Mouse (Mus musculus): ENCODE results near the gene Polr2b.

The Polr2b gene

DNA sequence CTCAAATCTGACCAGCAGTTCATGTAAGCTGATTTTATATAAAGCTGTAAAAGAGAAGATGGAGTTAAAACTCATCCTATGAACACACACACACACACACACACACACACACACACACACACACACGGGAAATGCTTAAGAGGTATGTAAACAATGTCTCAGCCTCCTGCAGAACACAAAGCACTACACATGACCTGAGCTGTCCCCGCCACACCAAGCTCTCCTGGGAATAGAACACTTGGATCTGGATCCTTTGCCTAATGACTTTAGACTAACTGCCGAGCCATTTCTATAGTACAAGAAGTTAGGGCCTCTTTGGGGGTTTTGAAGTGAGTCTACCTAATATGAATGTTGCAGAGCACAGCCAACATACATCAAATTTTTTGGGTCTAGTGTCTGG lies 52.2 kb downstream of the Polr2b start:
- in situ Hi-C loops (cut with MboI, MseI), result no loop called here

DNA sequence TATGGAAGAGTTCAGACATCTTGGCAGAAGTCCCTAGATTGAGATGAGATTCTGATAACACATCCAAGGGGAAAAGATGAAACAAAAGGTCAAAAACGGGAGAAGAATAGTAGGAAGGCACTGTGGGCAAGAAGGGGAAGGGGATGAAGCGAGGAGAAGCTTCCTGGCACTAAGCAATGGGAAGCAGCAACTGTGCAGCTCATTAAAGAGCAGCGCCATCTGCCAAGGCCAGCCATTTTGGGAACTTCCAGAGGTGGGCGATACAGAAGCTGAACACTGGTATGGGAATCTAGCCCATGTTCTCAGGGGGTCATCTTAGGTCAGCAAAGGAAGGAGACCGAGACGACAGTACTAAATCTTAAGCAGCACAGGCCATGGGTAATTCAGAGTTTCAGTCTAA lies 53.7 kb downstream of the Polr2b start:
- in situ Hi-C loops (cut with MboI, MseI), result no loop called here

DNA sequence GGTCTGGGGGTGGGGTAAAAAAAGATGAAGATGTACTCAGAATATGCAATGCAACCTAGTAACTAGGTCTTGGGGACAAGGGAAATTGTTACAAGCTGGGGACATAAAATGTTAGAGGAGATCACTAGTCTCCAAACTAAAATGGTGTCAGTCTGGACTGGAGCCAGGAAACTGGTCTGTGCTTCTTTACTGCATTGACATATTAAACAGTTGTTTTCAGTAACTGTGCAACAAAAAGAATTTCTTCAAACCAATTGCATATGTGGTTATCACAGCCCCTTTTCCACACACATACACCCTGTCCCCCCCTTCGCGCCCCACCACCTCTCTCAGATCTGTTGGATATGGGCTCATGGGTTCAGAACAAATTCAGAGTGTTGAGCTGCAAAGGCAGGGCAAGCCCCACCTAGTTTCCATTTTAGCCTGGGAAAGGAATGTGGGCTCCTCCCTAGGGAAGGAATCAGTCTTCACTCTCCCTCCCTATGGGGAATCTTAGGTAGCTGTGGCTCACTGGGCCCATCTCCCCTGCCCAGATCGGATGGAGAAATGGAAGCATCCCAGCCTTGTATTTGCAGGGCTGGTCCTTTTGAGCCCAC lies 54.6 kb downstream of the Polr2b start:
- in situ Hi-C loops (cut with MboI, MseI), result no loop called here

DNA sequence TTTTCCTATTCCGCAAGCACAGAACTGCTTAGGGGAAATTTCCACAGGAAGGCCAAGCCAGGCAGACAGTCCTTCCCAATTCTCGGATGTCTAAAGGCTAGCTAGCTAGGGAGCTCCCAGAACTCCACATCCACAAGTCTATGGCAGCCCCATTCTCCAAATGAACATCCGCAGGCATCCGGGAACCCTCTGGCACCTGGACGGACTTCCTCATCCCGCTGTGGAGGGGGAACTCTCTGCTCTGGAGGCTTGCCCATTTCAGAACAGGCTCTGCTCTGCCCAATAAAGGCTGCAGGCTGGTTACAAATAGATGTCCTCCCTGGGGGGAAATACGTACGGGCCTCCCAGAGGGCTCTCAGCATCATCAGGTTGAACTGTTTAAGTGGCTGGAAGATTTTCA lies 56.4 kb downstream of the Polr2b start:
- in situ Hi-C loops (cut with MboI, MseI), result no loop called here

DNA sequence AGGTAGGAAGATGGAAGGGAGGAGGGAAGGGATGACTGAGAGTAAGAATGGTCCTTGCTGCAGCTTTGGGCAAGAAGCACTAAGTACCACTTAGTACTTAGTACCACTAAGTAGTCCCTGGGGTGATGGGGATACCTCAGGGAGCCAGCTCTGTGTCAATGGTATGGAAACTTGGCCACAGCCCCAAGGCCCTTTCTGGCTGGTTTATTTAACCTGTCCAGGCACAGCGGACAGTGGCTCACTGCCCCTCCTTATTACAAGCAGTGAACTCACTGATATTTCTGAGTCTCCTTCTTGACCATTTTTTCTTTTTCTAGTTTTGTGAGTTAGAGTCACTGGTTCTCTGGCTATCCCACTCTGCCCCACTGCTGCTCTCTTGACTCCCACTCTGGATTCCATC lies 57.2 kb downstream of the Polr2b start:
- in situ Hi-C loops (cut with MboI, MseI), result no loop called here

DNA sequence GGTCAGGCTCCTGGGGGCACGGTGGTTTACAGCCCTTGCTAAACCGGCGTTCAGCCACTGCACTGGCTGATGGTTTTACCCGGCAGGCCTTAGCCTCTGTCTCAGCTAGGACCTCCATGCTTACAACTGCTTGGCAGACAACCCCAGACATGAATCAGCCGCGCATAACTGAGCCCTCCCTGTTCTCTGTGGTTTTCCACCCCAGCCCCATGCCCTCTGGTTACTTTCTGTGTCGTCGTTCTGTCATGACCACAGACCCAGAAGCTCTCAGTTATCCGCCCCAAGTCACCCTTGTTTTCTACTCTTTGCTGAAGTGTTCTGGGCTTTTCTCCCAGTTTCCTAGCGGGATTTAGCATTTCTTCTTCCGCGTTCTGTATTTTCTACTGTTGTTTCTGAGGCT lies 57.7 kb downstream of the Polr2b start:
- in situ Hi-C loops (cut with MboI, MseI), result no loop called here

DNA sequence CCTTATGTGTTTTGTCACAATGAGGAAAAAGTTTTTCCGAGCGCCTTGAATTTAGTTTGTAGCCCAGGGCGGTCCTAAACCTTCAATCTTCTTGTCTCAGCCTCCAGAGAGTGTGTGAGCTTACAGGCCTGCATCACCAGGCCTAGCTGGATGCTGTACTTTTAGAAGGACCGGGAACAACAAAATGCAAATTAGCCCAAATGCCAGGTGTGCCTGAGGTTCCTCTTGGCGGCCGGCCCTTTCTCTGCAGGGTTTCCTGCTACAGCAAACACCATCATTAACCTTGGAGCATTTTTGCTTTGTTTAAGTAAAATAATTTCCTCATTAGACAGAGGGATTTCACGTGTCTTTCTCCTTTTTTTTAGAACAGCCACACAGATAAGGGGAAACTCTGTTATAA lies 58.2 kb downstream of the Polr2b start:
- in situ Hi-C loops (cut with MboI, MseI), result no loop called here

DNA sequence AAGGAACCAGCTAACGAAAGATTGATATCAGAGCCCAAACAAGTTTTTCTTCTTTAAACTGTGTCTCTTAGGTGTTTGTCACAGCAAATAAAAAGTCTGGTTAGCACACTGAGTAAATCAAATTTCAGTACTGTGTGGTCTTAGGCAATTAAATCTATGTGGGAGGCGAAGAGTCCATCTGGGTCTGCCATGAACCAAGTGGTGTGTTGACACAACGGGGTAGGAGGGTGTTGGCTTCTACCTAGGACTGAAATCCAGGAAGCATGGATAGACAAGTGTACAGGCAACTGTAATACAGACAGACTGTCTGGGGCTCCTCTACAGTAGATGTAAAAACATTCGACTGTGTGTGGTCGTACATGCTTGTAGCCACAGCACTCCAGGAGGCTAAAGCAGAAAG lies 59.4 kb downstream of the Polr2b start:
- in situ Hi-C loops (cut with MboI, MseI), result no loop called here

DNA sequence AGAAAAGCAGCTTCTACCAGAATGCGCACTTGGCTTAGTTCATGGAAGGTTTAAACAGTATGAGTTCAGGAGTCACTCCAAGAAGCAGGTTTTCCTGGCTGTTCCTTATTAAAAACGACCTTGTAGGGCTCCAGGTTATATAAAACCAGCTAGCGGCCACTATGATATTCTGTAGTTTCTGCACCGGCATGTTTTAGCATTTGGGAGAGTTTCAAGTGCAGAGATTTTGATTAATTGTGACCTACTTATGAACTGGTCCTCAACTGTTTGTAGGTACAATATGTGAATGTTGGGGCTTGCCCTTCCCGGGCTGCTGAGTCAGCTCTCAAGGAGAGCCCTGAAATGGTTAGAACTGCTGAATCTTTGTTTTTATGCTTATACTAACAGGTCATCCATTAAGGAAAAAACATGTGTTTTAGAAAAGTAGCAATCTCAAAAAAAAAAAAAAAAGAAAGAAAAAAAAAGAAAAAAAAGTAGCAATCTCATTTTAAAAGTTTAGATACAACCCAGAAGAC lies 60.5 kb downstream of the Polr2b start:
- in situ Hi-C loops (cut with MboI, MseI), result no loop called here

DNA sequence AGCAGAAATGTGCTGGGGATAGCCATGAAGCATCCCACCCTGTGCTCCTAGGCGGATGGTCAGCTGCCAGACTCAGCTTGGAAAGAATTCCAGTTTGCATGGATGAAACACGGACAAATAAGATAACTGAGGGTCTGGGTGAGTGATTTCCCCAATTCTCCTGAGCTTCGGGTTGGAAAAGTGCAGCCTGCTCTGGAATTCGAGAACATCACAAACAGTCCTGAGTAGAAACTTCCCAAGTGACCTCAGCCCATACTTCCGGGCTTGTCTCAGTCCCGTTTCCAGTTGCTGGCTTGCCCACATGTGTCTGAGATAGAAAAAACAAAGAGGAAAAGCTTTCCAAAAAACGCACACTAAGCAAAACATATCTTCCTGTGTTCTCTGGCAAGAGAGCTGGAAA lies 62.3 kb downstream of the Polr2b start:
- in situ Hi-C loops (cut with MboI, MseI), result no loop called here

DNA sequence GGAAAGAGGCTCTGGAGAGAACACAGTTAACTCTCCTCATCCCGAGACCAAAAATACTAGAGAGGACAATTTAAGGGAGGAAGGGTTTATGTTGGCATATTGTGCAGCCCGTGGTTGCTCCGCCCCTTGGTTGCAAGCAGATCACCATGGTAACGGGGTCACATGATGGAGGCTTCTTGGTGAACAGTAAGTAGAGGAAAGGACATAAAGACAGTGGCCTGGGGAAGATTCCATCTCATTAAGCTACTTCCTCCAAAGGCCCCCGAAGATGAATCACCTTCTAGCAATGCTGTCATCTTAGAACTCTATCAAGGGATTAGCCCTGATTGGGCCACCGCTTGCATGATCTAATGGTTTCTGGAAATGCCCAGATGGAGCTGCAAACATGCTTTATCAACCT lies 62.8 kb downstream of the Polr2b start:
- in situ Hi-C loops (cut with MboI, MseI), result no loop called here

DNA sequence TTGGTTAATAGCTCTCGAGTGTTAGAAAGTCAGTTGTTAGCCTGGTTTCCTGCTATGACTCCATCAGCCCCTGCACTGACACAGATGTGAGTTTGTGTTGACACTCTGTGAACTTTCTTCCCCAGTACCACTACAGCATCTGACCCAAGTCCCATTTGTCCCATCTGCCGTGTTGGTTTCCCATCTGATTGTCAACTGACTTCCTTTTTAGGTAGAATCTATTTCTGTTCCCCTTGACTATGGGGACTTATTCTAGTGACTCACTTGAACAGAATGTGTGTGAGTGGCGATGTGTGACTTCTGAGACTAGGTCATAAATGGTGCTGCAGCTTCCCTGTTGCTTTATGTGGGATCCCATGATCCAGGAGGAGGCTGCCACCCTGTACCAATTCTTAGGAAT lies 65.0 kb downstream of the Polr2b start:
- in situ Hi-C loops (cut with MboI, MseI), result no loop called here

DNA sequence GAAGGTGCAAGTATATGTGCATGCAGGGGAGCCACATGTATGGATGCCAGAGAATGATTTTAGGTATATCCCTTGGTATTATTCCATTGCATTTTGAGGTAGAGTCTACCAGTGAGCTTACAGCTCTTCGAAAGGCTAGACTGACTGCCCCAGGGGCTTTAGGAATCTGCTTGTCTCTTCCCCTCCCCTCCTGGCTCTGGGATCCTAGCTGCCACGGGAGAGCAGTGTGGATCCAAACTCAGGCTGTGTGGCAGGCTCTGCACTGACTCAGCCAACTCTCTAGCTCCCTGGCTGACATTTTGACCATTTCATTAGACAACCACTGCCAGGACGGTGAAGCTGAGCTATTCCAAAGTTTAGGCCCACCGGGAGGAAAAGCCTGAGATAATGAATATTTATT lies 65.6 kb downstream of the Polr2b start:
- in situ Hi-C loops (cut with MboI, MseI), result no loop called here

DNA sequence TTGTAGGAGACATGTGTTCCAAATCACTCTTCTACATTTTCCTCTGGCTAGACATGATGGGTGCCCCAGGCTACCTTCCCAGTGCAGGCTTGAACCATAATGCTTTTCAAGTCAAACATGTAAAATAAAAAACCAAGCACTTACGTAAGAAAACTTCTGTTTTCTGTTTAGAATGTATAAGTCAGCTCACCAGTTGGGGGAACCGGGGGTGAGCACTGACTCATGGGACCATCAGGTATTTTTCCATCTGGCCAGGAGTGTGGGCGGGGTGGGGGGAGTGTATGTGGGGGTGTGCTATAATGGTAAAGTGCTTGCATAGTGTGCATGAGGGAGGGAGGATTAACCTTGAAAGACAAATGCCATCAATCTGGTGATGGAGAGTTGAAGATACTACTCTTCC lies 68.1 kb downstream of the Polr2b start:
- in situ Hi-C loops (cut with MboI, MseI), result no loop called here

DNA sequence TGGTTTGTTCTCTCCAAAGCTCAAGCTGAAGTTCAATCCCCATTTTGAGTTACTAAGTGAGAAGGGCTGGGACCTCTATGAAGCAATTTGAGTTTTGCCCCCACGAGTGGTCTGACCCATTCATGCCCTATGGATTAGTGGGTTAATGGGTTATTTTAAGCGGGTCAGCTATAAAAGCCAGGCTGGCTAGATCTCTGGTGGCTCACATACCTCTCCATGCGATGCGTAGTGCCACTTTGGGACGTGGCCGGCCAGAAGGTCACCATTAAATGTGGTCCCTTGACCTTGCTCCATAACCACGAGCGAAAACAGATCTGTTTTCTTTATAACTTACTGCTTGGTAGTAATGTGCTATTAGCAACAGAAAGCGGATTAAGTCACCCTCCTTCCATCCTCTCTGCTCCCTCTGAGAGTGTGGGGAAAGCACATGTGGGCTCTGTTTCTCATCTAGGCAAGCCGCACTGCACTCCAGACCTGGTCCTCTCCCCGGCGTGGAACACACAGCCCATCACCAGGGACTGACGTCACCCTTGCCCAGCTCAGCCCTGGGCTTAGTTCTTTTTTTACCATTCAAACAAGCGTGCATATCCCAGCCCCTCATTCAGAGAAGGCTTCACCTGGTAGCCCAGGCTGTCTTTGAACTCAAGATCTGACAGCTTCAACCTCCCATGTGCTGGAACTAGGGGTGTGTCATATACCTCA lies 69.6 kb downstream of the Polr2b start:
- in situ Hi-C loops (cut with MboI, MseI), result no loop called here

DNA sequence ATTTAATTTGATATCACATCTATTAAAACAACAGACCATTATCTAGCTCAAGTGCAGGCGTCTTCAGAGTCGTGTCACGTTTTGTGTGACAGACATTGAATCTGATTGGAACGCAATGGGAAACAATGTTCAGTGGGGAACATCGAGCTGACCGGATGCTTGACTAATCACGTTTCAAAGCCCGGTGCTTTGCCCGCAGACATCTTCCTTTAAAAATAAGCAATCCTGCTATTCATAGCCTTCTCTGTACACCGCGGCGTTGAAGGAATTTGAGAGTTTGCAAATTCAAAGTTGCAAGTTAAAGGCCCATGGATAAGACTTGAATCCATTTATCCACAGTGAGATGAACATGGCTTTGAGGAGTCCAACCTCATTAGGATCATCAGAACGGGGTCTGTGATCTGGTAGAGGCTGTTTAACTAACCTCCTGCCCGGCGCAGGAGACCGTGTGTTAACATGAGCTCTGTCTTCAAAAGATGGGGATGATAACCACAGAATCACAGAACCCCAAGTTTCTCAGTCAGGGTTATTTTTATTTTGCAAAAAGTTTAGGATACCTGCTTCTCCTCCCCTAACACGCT lies 70.5 kb downstream of the Polr2b start:
- in situ Hi-C loops (cut with MboI, MseI), result no loop called here

DNA sequence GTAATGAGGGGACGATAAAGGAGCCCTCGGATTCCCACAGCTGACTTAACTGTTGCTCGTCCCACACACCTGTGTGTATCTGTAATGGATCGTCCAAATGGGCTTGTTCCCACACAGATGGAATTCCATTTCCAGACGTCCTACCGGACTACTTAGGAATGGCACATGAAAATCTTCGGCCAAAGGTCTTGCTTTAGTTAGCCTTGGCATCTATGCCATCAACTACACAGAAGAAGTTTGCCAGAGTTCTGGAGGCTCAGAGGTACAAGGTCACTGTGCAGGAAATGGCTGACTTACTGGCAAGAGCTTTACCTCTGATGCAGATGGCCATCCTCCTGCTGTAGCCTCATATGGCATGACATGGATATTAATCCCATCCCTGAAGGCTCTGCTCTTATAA lies 71.3 kb downstream of the Polr2b start:
- in situ Hi-C loops (cut with MboI, MseI), result no loop called here

DNA sequence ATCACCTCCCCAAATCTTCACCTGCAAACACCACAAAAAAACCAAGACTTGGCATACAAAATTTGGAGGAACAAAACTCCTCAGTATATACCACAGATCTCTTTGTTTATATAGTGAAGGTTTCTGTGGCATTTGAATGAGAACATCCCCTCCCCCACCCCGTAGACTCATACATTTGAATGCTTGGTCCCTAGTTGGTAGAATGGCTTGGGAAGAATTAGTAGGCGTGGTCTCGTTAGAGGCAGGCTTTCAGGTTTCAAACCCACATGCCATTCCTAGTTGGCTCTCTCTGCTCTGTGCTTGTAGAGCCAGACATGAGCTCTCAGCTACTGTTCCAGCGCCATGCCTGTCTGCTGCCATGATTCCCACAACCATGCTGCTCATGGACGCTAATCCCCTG lies 71.7 kb downstream of the Polr2b start:
- in situ Hi-C loops (cut with MboI, MseI), result no loop called here

DNA sequence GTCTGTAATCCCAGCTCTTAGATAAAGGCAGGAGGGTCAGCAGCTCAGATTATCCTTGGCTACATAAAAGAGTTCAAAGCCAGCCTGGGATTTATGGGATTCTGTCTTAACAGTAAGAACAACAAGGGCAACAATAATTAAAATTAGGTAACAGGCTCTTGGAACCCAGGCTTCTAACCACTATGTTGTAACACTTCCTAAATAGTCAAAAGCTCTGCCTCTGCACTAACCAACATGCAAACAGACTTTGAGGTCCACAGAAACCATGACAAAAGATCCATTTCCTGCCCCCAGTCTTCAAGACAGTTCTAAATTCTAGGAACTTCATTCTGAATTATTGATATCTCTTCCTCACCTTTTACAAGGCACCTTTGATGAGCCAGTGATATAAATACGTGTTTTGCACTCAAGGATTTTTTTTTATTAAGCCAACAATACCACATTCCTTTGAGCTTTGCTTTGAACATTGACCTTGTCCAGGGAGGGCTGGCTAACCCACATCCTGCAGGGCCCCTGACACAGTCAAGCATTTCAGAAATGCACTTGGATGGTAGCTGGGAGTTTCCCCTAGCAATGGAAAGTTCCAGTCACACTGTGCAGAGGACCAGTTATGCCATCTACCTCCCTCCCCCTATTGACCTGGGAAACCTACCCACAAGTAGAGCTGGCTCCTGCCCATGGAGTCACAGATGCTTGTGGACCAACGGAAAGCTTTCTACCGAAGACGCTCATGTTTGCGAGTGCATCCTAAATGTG lies 74.0 kb downstream of the Polr2b start:
- in situ Hi-C loops (cut with MboI, MseI), result no loop called here

DNA sequence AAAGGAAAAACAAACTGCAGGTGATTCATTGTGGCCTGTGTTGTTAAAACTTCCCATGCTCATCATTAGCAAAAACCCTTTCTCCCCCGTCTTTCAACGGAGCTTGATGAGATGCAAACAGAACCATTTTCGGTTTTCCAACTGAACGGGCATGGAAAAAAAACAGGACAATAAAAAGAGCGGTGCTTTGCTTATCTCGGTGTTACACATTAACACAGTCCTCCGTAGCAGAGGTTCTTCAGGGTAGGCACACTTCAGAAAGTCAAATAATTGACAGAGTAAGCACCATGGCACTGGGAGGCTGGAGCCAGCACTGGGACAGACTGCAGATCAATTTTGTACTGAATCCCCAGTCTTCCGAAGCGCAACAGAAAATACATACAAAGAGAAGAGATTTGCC lies 74.8 kb downstream of the Polr2b start:
- in situ Hi-C loops (cut with MboI, MseI), result no loop called here

DNA sequence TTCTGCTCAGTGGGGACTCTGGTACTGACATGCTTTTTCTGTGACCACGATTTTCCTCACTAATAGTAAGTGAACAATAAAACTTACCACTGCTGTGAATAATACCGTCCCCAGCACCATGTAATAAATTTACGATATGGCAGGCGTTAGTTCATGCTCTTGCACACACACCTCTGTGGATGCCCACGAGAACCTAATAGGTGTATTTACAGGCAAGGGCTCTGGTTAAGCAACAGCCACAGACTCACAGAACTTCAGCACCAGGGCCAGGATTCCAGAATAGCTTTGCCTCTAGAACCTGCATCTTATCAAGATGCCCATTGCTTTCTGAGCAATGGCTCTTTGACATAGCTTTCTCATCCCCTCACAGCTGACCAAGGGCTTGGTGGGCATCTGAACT lies 75.3 kb downstream of the Polr2b start:
- in situ Hi-C loops (cut with MboI, MseI), result no loop called here

DNA sequence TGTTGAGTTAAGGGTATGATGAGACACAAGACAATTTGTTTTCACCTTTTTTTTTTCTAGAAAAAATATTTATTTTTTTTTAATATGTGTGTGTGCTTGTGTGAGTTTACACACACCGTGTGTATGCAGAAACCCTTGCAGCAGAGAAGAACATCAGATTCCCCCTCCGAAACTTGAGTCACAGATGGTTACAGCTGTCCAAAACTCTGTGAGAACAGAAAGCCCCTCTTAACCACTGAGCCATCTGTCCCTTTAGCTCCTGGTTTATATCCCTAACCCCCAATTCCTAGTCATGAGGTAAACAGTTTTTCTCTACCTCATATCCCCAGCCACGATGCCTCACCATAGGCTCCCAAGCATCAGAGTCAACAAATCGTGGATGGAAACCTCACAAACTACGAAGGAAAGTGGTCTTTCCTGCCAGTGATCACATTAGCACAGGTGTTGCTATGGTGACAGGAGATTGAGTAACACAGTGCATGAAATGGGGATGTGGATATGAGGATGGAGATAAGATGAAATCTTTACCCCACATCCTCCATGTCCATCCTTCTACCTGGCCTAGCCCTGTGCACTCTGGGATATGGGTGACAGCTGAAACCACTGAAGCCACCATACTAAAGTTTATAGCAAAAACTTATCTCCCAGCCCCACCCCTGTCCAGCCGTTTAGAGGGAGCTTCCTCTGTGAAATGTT lies 76.1 kb downstream of the Polr2b start:
- in situ Hi-C loops (cut with MboI, MseI), result no loop called here
